18 mouse cellular contexts compared by ENCODE assay signal in the genomic region with DNA sequence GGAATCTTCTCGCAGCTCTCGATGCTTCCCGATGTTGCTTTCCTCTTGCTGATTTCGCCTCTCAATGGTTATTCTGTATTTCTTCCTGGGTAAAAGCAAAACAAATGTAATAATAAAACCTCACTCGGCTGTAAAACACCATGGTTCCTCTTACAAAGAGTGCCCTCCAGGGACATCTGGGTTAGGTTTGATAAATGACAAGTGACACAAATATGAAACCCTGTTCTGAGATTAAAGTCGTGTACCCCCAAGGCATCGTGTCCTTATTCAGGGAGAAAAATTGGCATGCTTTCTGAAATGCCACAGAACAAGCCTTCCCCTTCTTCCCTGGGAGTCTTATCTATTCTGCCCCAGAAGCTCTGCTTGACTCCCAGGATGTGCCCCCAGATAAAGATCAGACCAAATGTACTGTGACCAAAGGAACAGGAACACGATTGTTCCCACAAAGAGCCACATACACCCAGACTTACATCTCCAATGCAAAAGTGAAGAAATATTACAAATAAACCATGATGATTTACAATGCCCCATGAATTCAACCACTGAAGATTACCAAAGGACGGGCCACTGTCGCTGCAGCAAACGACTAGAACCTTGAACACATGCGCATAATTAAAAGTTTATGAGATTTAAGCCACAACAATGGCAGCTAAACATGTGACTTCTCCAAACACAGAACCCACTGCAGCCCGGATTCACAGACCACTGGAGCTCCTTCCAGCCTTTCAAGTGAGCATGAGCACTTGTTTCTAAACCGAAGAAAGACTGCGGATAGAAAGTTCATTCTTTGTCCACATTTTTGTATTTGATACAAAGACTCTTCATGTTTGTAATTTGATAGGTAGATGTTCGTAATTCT.
A peak's percentile ranks its signal among the peaks of the same experiment; 100 is the strongest.
DNase-seq lines count a peak whose midpoint lies in the region; ATAC-seq and TF ChIP-seq lines count a peak whose summit lies in the region.
"Had no signal": no experiment of that assay in that cellular context is flagged by ENCODE, and none has a peak within 500 bp of the region (broad histone marks: within the 10 kb centered on the region; RNA-seq: fewer than 3 reads in every experiment).

No protein-coding gene starts in this region.

- H3K4me2 ChIP-seq in midbrain, embryonic 12.5 days (replicated peaks), result no peak overlapping the region
- H3K4me2 ChIP-seq in neural tube, embryonic 14.5 days (ENCODE audit: low read depth, low read length), result no peak overlapping the region
- H3K4me2 ChIP-seq in forebrain, embryonic 14.5 days (ENCODE audit: low read length), result no peak overlapping the region
- H3K4me2 ChIP-seq in forebrain, embryonic 12.5 days, result no peak overlapping the region

- TF ChIP-seq CTCF in brain, embryonic 14.5 days (IDR thresholded peaks at IDR 0.05; ENCODE audit: borderline replicate concordance, extremely low read depth, insufficient read depth, insufficient read length), result no peak

- H3K27ac ChIP-seq in midbrain, embryonic 12.5 days (replicated peaks), result no peak overlapping the region
- no peak overlapping the region for H3K27ac ChIP-seq in neural tube, embryonic 14.5 days (ENCODE audit: low read depth, low read length)
- no peak overlapping the region for H3K27ac ChIP-seq in forebrain, embryonic 14.5 days (ENCODE audit: low read depth, low read length)
- H3K27ac ChIP-seq in forebrain, embryonic 12.5 days, result no peak overlapping the region
- H3K27ac ChIP-seq: gastrocnemius, adult 2 months; stomach, postnatal 0 days had no signal

- TF ChIP-seq POLR2A in brain, embryonic 14.5 days (IDR thresholded peaks at IDR 0.05; ENCODE audit: borderline replicate concordance, extremely low read depth, insufficient read depth, insufficient read length, poor library complexity, severe bottlenecking), result no peak

- H3K27me3 ChIP-seq in midbrain, embryonic 12.5 days, result no peaks in the 10 kb centered on the region
- H3K27me3 ChIP-seq in neural tube, embryonic 14.5 days (ENCODE audit: control insufficient read depth, insufficient read depth, low read length), result no peaks in the 10 kb centered on the region
- H3K27me3 ChIP-seq in forebrain, embryonic 14.5 days (replicated peaks; ENCODE audit: control insufficient read depth, insufficient read depth, low read length), result no peaks in the 10 kb centered on the region
- H3K27me3 ChIP-seq in forebrain, embryonic 12.5 days, result no peaks in the 10 kb centered on the region

- peak; percentile 33 for DNase-seq in embryo, embryonic 11 days
- DNase-seq in embryo, embryonic 9.5 days (ENCODE audit: extremely low spot score), result no peak
- peak; percentile 56 for DNase-seq in brain, embryonic 14.5 days (ENCODE audit: low read depth)
- DNase-seq in forebrain, embryonic 14.5 days (ENCODE audit: low spot score), result no peak
- DNase-seq in left cerebral cortex, adult 8-10 months (ENCODE audit: low spot score in 2 of 2), result no peak
- DNase-seq: cerebellum, adult 9-10 months; gastrocnemius, adult 2 months; kidney, adult 8-10 months; kidney, postnatal 36 days; liver; liver, postnatal 0 days; lung, postnatal 14 days; right cerebral cortex, postnatal 14 days; thymus, postnatal 25 days had no signal

- H3K4me3 ChIP-seq in midbrain, embryonic 12.5 days, result no peak overlapping the region
- no peak overlapping the region for H3K4me3 ChIP-seq in neural tube, embryonic 14.5 days (ENCODE audit: low read depth, low read length)
- no peak overlapping the region for H3K4me3 ChIP-seq in forebrain, embryonic 14.5 days (ENCODE audit: low read depth, low read length)
- no peak overlapping the region for H3K4me3 ChIP-seq in forebrain, embryonic 12.5 days (replicated peaks)
- H3K4me3 ChIP-seq: gastrocnemius, adult 2 months had no signal

- 68% methylated on average over 16 of the region's 16 CpGs for WGBS in midbrain, embryonic 12.5 days
- 46% methylated on average over 16 of the region's 16 CpGs for WGBS in neural tube, embryonic 14.5 days
- 77% methylated on average over 16 of the region's 16 CpGs for WGBS in forebrain, embryonic 14.5 days
- WGBS in forebrain, embryonic 12.5 days, result 78% methylated on average over 16 of the region's 16 CpGs

- no peaks in the 10 kb centered on the region for H3K36me3 ChIP-seq in midbrain, embryonic 12.5 days
- no peaks in the 10 kb centered on the region for H3K36me3 ChIP-seq in neural tube, embryonic 14.5 days (ENCODE audit: control insufficient read depth, insufficient read depth, low read length)
- no peaks in the 10 kb centered on the region for H3K36me3 ChIP-seq in forebrain, embryonic 14.5 days (ENCODE audit: control insufficient read depth, insufficient read depth, low read length)
- no peaks in the 10 kb centered on the region for H3K36me3 ChIP-seq in forebrain, embryonic 12.5 days (replicated peaks)

- no peaks in the 10 kb centered on the region for H3K4me1 ChIP-seq in midbrain, embryonic 12.5 days
- no peaks in the 10 kb centered on the region for H3K4me1 ChIP-seq in neural tube, embryonic 14.5 days (ENCODE audit: control insufficient read depth, insufficient read depth, low read length)
- H3K4me1 ChIP-seq in forebrain, embryonic 14.5 days (ENCODE audit: control insufficient read depth, insufficient read depth, low read length), result no peaks in the 10 kb centered on the region
- no peaks in the 10 kb centered on the region for H3K4me1 ChIP-seq in forebrain, embryonic 12.5 days

- ATAC-seq in midbrain, embryonic 12.5 days (ENCODE audit: low FRiP score, low read depth), result peak; percentile 83
- peak; percentile 44 for ATAC-seq in neural tube, embryonic 14.5 days (ENCODE audit: low read depth)
- ATAC-seq in forebrain, embryonic 14.5 days, result no peak
- no peak for ATAC-seq in forebrain, embryonic 12.5 days (ENCODE audit: low FRiP score)
- ATAC-seq: liver, postnatal 0 days had no signal

- H3K9ac ChIP-seq in midbrain, embryonic 12.5 days (replicated peaks), result no peak overlapping the region
- H3K9ac ChIP-seq in neural tube, embryonic 14.5 days (replicated peaks; ENCODE audit: low read depth, low read length), result no peak overlapping the region
- H3K9ac ChIP-seq in forebrain, embryonic 14.5 days (ENCODE audit: low read length), result no peak overlapping the region
- no peak overlapping the region for H3K9ac ChIP-seq in forebrain, embryonic 12.5 days
- H3K9ac ChIP-seq: liver, postnatal 0 days had no signal

- H3K9me3 ChIP-seq in midbrain, embryonic 12.5 days, result no peaks in the 10 kb centered on the region
- no peaks in the 10 kb centered on the region for H3K9me3 ChIP-seq in neural tube, embryonic 14.5 days (ENCODE audit: control insufficient read depth, low read length)
- H3K9me3 ChIP-seq in forebrain, embryonic 14.5 days (replicated peaks; ENCODE audit: control insufficient read depth, low read length), result no peaks in the 10 kb centered on the region
- H3K9me3 ChIP-seq in forebrain, embryonic 12.5 days, result no peaks in the 10 kb centered on the region

Comparison
In these comparisons a context has a peak if more than half of its experiments do, and no peak if none do; other contexts are left out.
1. DNase-seq: peak in embryo, embryonic 11 days (single experiment) and brain, embryonic 14.5 days (single experiment); none in embryo, embryonic 9.5 days (single experiment), forebrain, embryonic 14.5 days (single experiment) and left cerebral cortex, adult 8-10 months (0 of 2).
2. ATAC-seq: peak in midbrain, embryonic 12.5 days (single experiment) and neural tube, embryonic 14.5 days (single experiment); none in forebrain, embryonic 14.5 days (single experiment) and forebrain, embryonic 12.5 days (single experiment).